Mouse (Mus musculus) ES-E14 (cell line): ENCODE results near the gene Zfp637. TPM values are rescaled to one million over a fixed set of nuclear protein-coding genes. Genes with fewer than 3 reads are reported as not detected.

Experiments
- DNase-seq: peaks from one replicate; pipeline ENCODE4 v3.0.0-alpha.2; 2013; ENCODE audit warnings: low read depth, low spot score
- H3K27ac ChIP-seq: 2 replicates; pipeline ENCODE4 v1.5.1; 2012; ENCODE audit warnings: low read depth, mild to moderate bottlenecking, low read length, moderate library complexity, mixed read lengths; ENCODE audit not compliant: poor library complexity, insufficient read depth, severe bottlenecking
- H3K36me3 ChIP-seq: 2 replicates; pipeline ENCODE4 v1.6.1; 2012; ENCODE audit warnings: mild to moderate bottlenecking, low read length, moderate library complexity, mixed read lengths; ENCODE audit not compliant: control insufficient read depth, poor library complexity, insufficient read depth, severe bottlenecking
- H3K4me1 ChIP-seq, 2 experiments: fragments of 150-350 bp in 1 of 2; sonication (generic) in 1 of 2; 2 replicates each; pipeline ENCODE4 v1.6.1; 2012; ENCODE audit warnings: low read length in 2 of 2, mild to moderate bottlenecking in 1 of 2, mixed read lengths in 1 of 2; ENCODE audit not compliant: control insufficient read depth in 2 of 2, insufficient read depth in 2 of 2, poor library complexity in 1 of 2
- H3K4me3 ChIP-seq, 2 experiments: fragments of 150-350 bp in 1 of 2; sonication (generic) in 1 of 2; 2 replicates each; pipeline ENCODE4 v1.5.1; 2012; ENCODE audit warnings: low read length in 2 of 2, low read depth in 1 of 2, mild to moderate bottlenecking in 1 of 2, mixed read lengths in 1 of 2; ENCODE audit not compliant: insufficient read depth in 1 of 2, poor library complexity in 1 of 2, severe bottlenecking in 1 of 2
- H3K9ac ChIP-seq: 2 replicates; pipeline ENCODE4 v1.6.1; 2012; ENCODE audit warnings: low read depth, mild to moderate bottlenecking, low read length, mixed read lengths; ENCODE audit not compliant: poor library complexity, insufficient read depth, severe bottlenecking
- H3K9me3 ChIP-seq: fragments of 150-350 bp; sonication (generic); 2 replicates; pipeline ENCODE4 v1.6.1; 2012; ENCODE audit warnings: low read depth, mild to moderate bottlenecking, low read length; ENCODE audit not compliant: control insufficient read depth, insufficient read depth
- CHD2 ChIP-seq: IDR thresholded peaks from 2 replicates; pipeline ENCODE4 v1.6.1; 2014; ENCODE audit warnings: mild to moderate bottlenecking, low read depth, low read length, inconsistent platforms
- HCFC1 ChIP-seq: IDR thresholded peaks from 2 replicates; pipeline ENCODE4 v1.6.1; 2012; ENCODE audit warnings: low read length, inconsistent platforms, borderline replicate concordance; ENCODE audit not compliant: insufficient read depth
- MAFK ChIP-seq: IDR thresholded peaks from 2 replicates; pipeline ENCODE4 v1.6.1; 2014; ENCODE audit warnings: mild to moderate bottlenecking, low read depth, low read length, inconsistent platforms; ENCODE audit not compliant: insufficient read depth
- ZC3H11A ChIP-seq: IDR thresholded peaks from 2 replicates; pipeline ENCODE4 v1.6.1; 2012; ENCODE audit warnings: low read depth, mild to moderate bottlenecking, inconsistent platforms, low read length, borderline replicate concordance
- ZNF384 ChIP-seq: IDR thresholded peaks from 2 replicates; pipeline ENCODE4 v1.6.1; 2012; ENCODE audit warnings: low read depth, low read length, inconsistent platforms
- in situ Hi-C, 2 experiments: fragments of 600-800 bp; cut with MboI; formaldehyde crosslinking; loops; one replicate each; pipeline ENCODE4 v1.15.1; 2025; ENCODE audit warnings: low sequenced_read_pairs in 2 of 2, inconsistent platforms in 1 of 2; ENCODE audit not compliant: unreplicated experiment in 2 of 2
- total RNA-seq: library from RNA; depleted of rRNA; stranded (reverse); fragments of 300-350 nt; gene quantifications from 2 replicates; pipeline ENCODE4 v1.2.3, GENCODE M21; 2012

Zfp637 gene
- total RNA-seq, 1 experiment = 14.3 TPM

- no peak for TF ChIP-seq ZNF384
- TF ChIP-seq CHD2 = no peak
- TF ChIP-seq MAFK = no peak
- no peak for TF ChIP-seq HCFC1
- TF ChIP-seq ZC3H11A = no peak
- in situ Hi-C loops = loop anchor here in 1 of 2 experiments (10.0 kb wide), 1 partner anchor 113 kb away; no protein-coding TSS in a partner anchor
- no peak overlapping the region for H3K4me3 ChIP-seq
These were observed 10.8 kb downstream of the Zfp637 start for GRCm38 (mm10) chr6:117851747-117852146.

GRCm38 (mm10) chr6:117857990-117858389 lies 17.0 kb downstream of the Zfp637 start:
- H3K27ac ChIP-seq = no peak overlapping the region
- no peak overlapping the region for H3K4me3 ChIP-seq
- no peak overlapping the region for H3K9ac ChIP-seq
- H3K36me3 ChIP-seq = no peaks in the 10 kb centered on the region
- no peak for DNase-seq
- TF ChIP-seq ZNF384 (no peak), MAFK (no peak), ZC3H11A (no peak), HCFC1 (no peak), CHD2 (no peak)
- in situ Hi-C loops = loop anchor here in 1 of 2 experiments (10.0 kb wide), 1 partner anchor 107 kb away; no protein-coding TSS in a partner anchor
- peaks cover 0 to 2% of the 10 kb centered on the region in 2 experiments; a peak in 1 of 4 replicates for H3K4me1 ChIP-seq
- H3K9me3 ChIP-seq = no peaks in the 10 kb centered on the region

More at GRCm38 (mm10) chr6:117851747-117852146, 10.8 kb downstream of the Zfp637 start:
- Histone ChIP-seq H3K9ac (no peak overlapping the region), H3K36me3 (no peaks in the 10 kb centered on the region), H3K9me3 (no peaks in the 10 kb centered on the region), H3K4me1 (no peaks in the 10 kb centered on the region), H3K27ac (no peak overlapping the region)
- DNase-seq = no peak

GRCm38 (mm10) chr6:117861848-117862247 lies 20.9 kb downstream of the Zfp637 start, which contains the start of gene Zfp239:
Gene Zfp239, plus strand, starts transcription at chr6:117862100.
- Histone ChIP-seq H3K4me1 (peaks cover 0 to 2% of the 10 kb centered on the region in 2 experiments; a peak in 1 of 4 replicates), H3K9me3 (no peaks in the 10 kb centered on the region), H3K9ac (no peak within 1 kb of the TSS; the same call in 1 of the 2 replicates), H3K36me3 (no peaks in the 10 kb centered on the region), H3K4me3 (peak within 1 kb of the TSS; percentile 86 to 92), H3K27ac (no peak within 1 kb of the TSS)
- no peak for TF ChIP-seq ZC3H11A
- no peak for DNase-seq
- in situ Hi-C loops = no loop called here

GRCm38 (mm10) chr6:117862465-117862864 lies 21.5 kb downstream of the Zfp637 start:
- Histone ChIP-seq H3K27ac (no peak overlapping the region), H3K4me1 (peaks cover 0 to 2% of the 10 kb centered on the region in 2 experiments; a peak in 1 of 4 replicates), H3K36me3 (no peaks in the 10 kb centered on the region), H3K9me3 (no peaks in the 10 kb centered on the region), H3K4me3 (peak overlapping the region in 1 of 2 experiments; percentile 92; a peak in 2 of 4 replicates), H3K9ac (no peak overlapping the region; the same call in 1 of the 2 replicates)
- TF ChIP-seq HCFC1 (no peak), MAFK (no peak), CHD2 (no peak), ZC3H11A (no peak), ZNF384 (no peak)
- in situ Hi-C loops = no loop called here
- DNase-seq = no peak
